Mouse (Mus musculus): ENCODE data around the gene Capn8. TPM values are rescaled to one million over a fixed set of nuclear protein-coding genes. Genes with fewer than 3 reads are reported as not detected.

Capn8 gene
- polyA plus RNA-seq, 1 experiment from 2014 or later = 0.15 TPM

DNA sequence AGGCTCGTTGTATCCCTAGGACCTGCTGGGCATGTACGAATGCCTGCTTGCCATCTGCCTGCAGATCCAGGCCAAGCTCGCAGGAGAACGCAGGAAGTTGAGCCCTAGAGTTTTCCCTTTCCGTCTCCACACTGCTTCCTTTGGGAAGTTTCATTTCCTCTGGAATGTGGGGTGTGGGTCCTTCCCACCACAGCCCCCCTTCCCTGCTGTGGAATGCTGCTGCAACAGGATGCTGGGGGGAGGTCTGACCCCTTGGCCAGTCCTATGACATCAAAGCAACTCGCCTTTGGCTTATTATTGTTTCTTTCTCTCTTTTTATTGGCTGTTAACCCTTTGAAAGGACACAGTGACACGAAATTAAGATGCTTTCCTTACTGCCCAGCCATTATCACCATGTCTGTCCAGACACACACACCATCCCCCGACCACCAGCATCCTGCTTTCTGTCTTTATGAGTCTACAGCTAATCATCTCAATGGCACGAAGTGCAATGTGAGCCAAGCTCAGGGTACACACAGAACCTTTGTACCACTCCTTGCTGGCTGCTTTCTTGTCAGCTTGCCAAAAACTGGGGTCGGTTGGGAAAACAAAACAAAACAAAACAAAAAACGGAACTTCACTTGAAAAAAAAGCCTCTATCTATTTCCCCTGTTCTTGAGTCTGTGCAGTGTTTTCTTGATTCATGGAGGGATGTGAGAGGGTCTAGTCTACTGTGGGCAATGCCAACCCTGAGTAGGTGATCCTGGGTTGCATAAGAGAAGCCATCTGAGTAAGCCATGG lies 105.9 kb downstream of the Capn8 start:
- H3K4me2 ChIP-seq (replicated peaks) = no peak overlapping the region
- no peaks in the 10 kb centered on the region for H3K36me3 ChIP-seq
- peaks cover 13% of the 10 kb centered on the region for H3K4me1 ChIP-seq
- H3K4me3 ChIP-seq = no peak overlapping the region
- H3K9me3 ChIP-seq = no peaks in the 10 kb centered on the region
- no peak overlapping the region for H3K9ac ChIP-seq
- no peaks in the 10 kb centered on the region for H3K27me3 ChIP-seq (replicated peaks)
- 21% methylated on average over 11 of the region's 11 CpGs for WGBS
- no peak overlapping the region for H3K27ac ChIP-seq
- ATAC-seq (ENCODE audit: low FRiP score, low read depth) = no peak

GRCm38 (mm10) chr1:182671343-182671624 lies 106.5 kb downstream of the Capn8 start:
- H3K4me1 ChIP-seq = peaks cover 10% of the 10 kb centered on the region
- H3K4me3 ChIP-seq = no peak overlapping the region
- no peaks in the 10 kb centered on the region for H3K36me3 ChIP-seq
- H3K4me2 ChIP-seq (replicated peaks) = no peak overlapping the region
- ATAC-seq (ENCODE audit: low FRiP score, low read depth) = no peak
- WGBS = 30% methylated on average over 4 of the region's 4 CpGs
- H3K9me3 ChIP-seq = no peaks in the 10 kb centered on the region
- H3K27ac ChIP-seq = no peak overlapping the region
- H3K9ac ChIP-seq = no peak overlapping the region
- H3K27me3 ChIP-seq (replicated peaks) = no peaks in the 10 kb centered on the region

GRCm38 (mm10) chr1:182675346-182675745 lies 110.5 kb downstream of the Capn8 start:
- H3K4me3 ChIP-seq = no peak overlapping the region
- H3K9ac ChIP-seq = no peak overlapping the region
- 78% methylated on average over 8 of the region's 8 CpGs for WGBS
- no peak for ATAC-seq (ENCODE audit: low FRiP score, low read depth)
- no peaks in the 10 kb centered on the region for H3K27me3 ChIP-seq (replicated peaks)
- H3K4me2 ChIP-seq (replicated peaks) = no peak overlapping the region
- H3K36me3 ChIP-seq = no peaks in the 10 kb centered on the region
- no peak overlapping the region for H3K27ac ChIP-seq
- H3K9me3 ChIP-seq = no peaks in the 10 kb centered on the region
- peaks cover 5% of the 10 kb centered on the region for H3K4me1 ChIP-seq

GRCm38 (mm10) chr1:182678151-182678550 lies 113.3 kb downstream of the Capn8 start:
- no peaks in the 10 kb centered on the region; the same call in 1 of the 2 replicates for H3K4me1 ChIP-seq
- no peaks in the 10 kb centered on the region for H3K27me3 ChIP-seq (replicated peaks)
- H3K9ac ChIP-seq = no peak overlapping the region
- no peak for ATAC-seq (ENCODE audit: low FRiP score, low read depth)
- no peaks in the 10 kb centered on the region for H3K36me3 ChIP-seq
- H3K9me3 ChIP-seq = no peaks in the 10 kb centered on the region
- no peak overlapping the region for H3K4me2 ChIP-seq (replicated peaks)
- H3K27ac ChIP-seq = no peak overlapping the region
- WGBS = 95% methylated on average over 17 of the region's 17 CpGs
- no peak overlapping the region for H3K4me3 ChIP-seq

- Histone ChIP-seq H3K9me3 (no peaks in the 10 kb centered on the region), H3K4me2 (replicated peaks) (no peak overlapping the region), H3K27me3 (replicated peaks) (no peaks in the 10 kb centered on the region), H3K36me3 (no peaks in the 10 kb centered on the region), H3K4me3 (no peak overlapping the region), H3K4me1 (no peaks in the 10 kb centered on the region; the same call in 1 of the 2 replicates), H3K27ac (no peak overlapping the region), H3K9ac (no peak overlapping the region)
- 74% methylated on average over 3 of the region's 3 CpGs for WGBS
- ATAC-seq (ENCODE audit: low FRiP score, low read depth) = no peak
These were observed 114.4 kb downstream of the Capn8 start for GRCm38 (mm10) chr1:182679169-182679568.

DNA sequence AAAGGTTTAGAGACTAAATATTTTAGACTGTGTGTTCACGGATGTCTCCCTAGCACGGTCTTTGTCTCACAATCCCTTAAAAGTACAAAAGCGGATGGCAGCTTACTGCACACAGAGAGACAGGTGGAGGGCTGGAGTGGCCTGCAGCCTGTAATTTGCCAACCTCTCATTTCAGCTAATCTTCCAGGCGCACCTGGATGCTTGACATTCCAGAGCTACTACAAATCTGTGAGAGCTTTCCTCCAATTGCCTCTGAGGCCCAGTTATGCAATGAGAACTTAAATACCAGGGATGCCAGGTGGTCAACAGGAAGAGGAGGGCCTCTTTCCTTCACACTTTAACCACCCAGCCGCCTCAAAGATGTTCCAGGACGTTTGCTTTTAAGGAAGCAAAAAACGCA lies 114.8 kb downstream of the Capn8 start:
- Histone ChIP-seq H3K9ac (no peak overlapping the region), H3K4me1 (no peaks in the 10 kb centered on the region; the same call in 1 of the 2 replicates), H3K36me3 (no peaks in the 10 kb centered on the region), H3K4me3 (no peak overlapping the region), H3K4me2 (replicated peaks) (no peak overlapping the region), H3K27ac (no peak overlapping the region), H3K9me3 (no peaks in the 10 kb centered on the region), H3K27me3 (replicated peaks) (no peaks in the 10 kb centered on the region)
- 78% methylated on average over 7 of the region's 7 CpGs for WGBS
- no peak for ATAC-seq (ENCODE audit: low FRiP score, low read depth)

Other genes starting within 250 kb of the Capn8 start
- gene Fbxo28, start 223.4 kb upstream of the Capn8 start, polyA plus RNA-seq (2016; fragmentation: Nextera tagmentation; extraction: Ambion mirVana) = 35.7 and 37.0 TPM in 2 replicates
- gene Trp53bp2, start 155.8 kb upstream of the Capn8 start, polyA plus RNA-seq (2016; fragmentation: Nextera tagmentation; extraction: Ambion mirVana) = 24.2 and 32.2 TPM in 2 replicates
- 104 and 115 TPM in 2 replicates for gene Capn2, start 47.4 kb upstream of the Capn8 start, polyA plus RNA-seq (2016; fragmentation: Nextera tagmentation; extraction: Ambion mirVana)
- gene Ccdc185, start 184.2 kb downstream of the Capn8 start, polyA plus RNA-seq (2016; fragmentation: Nextera tagmentation; extraction: Ambion mirVana) = not detected in 2 replicates
- gene Susd4, start 198.9 kb downstream of the Capn8 start, polyA plus RNA-seq (2016; fragmentation: Nextera tagmentation; extraction: Ambion mirVana) = 39.9 and 42.7 TPM in 2 replicates

Measured in neural tube, embryonic 12.5 days (tissue).